Mouse (Mus musculus) hindbrain, embryonic 14.5 days (tissue): ENCODE measurements at regions not wholly inside any gene's neighbourhood (a gene's known extent, or its start where the extent isn't known, plus 50 kb on each side); places are given as distances from the start of the nearest gene placed in this dataset.
"Not testable (repeated sequence)": the region's sequence is repeated elsewhere in the genome, so short reads cannot be mapped to it uniquely, and the experiment has no call there.

Experiments used
- ATAC-seq: fragments of 200-750 bp; cut with Nextera tagmentation; 2 replicates; pipeline ENCODE4 v1.8.0; 2017; ENCODE audit warnings: moderate number of reproducible peaks, mild to moderate bottlenecking, moderate TSS enrichment, moderate library complexity; ENCODE audit not compliant: low FRiP score
- DNase-seq: peaks from one replicate; pipeline ENCODE4 v3.0.0-alpha.2; 2015; ENCODE audit warnings: low spot score
- H3K27ac ChIP-seq: fragments of 300-500 bp; sonication (generic); 2 replicates; pipeline ENCODE4 v1.5.1; 2014; ENCODE audit warnings: mild to moderate bottlenecking, moderate library complexity
- H3K27me3 ChIP-seq: fragments of 300-500 bp; sonication (generic); 2 replicates; pipeline ENCODE4 v1.6.1; 2014; ENCODE audit warnings: mild to moderate bottlenecking, low read length, mixed read lengths; ENCODE audit not compliant: control insufficient read depth, insufficient read depth
- H3K36me3 ChIP-seq: fragments of 300-500 bp; sonication (generic); replicated peaks from 2 replicates; pipeline ENCODE4 v1.6.1; 2014; ENCODE audit not compliant: control insufficient read depth, insufficient read depth
- H3K4me1 ChIP-seq: fragments of 300-500 bp; sonication (generic); replicated peaks from 2 replicates; pipeline ENCODE4 v1.6.1; 2014; ENCODE audit warnings: antibody characterized with exemption, low read length, mixed read lengths; ENCODE audit not compliant: control insufficient read depth, insufficient read depth
- H3K4me2 ChIP-seq: fragments of 300-500 bp; sonication (generic); replicated peaks from 2 replicates; pipeline ENCODE4 v1.6.1; 2014; ENCODE audit warnings: mild to moderate bottlenecking, moderate library complexity
- H3K4me3 ChIP-seq: fragments of 300-500 bp; sonication (generic); replicated peaks from 2 replicates; pipeline ENCODE4 v1.5.1; 2014; ENCODE audit warnings: mild to moderate bottlenecking, low read length
- H3K9ac ChIP-seq: fragments of 300-500 bp; sonication (generic); 2 replicates; pipeline ENCODE4 v1.6.1; 2014
- H3K9me3 ChIP-seq: fragments of 300-500 bp; sonication (generic); 2 replicates; pipeline ENCODE4 v1.6.1; 2016; ENCODE audit warnings: low read length; ENCODE audit not compliant: control insufficient read depth
- WGBS: fragments of 180-500 bp; shearing (Covaris S2); extraction: QIAGEN DNeasy Blood & Tissue Kit; methylation state at CpG from one replicate; pipeline ENCODE4 v1.1.7; 2014; 5-methylcytosine and 5-hydroxymethylcytosine counted together

DNA sequence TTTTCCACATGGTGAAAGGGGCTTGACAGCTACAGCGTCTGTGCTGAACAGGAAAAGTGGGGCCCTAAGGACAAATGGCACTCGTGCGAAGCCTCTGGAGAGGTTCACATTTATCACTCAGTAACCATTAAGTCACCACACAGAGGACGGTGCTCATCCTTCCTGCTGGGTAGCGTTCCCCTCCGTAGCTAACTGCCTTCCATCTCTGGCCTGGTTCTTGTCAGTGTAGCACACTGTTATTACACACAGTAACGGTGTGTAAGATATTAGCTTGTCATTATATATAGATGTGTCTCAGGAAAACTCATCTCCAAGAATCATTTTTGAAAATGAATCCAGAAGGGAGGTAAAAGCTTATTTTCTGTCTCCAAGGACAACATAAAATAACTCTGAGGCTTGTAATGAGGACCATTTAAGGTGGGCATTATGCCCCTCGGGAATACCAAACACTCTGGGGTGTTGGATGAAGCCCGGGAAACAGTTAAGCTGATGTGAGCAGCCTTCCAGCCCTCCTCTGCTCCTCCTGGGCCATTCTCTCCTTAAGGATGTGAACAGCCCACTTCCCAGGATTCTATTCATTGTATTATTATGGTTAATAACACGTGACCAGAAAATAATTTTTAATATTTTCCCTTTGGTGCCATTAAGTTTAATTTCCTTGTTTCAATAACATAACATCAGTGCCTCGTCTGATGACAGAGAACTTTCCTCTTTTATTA is 222.7 kb upstream of the Arid2 start:
- no peaks in the 10 kb centered on the region for H3K36me3 ChIP-seq
- H3K4me3 ChIP-seq = no peak overlapping the region
- DNase-seq = no peak
- ATAC-seq = no peak
- H3K9me3 ChIP-seq = no peaks in the 10 kb centered on the region
- no peaks in the 10 kb centered on the region for H3K27me3 ChIP-seq
- no peak overlapping the region for H3K9ac ChIP-seq
- no peak overlapping the region for H3K27ac ChIP-seq
- H3K4me2 ChIP-seq = no peak overlapping the region
- 74% methylated on average over 11 of the region's 11 CpGs for WGBS
- no peaks in the 10 kb centered on the region for H3K4me1 ChIP-seq

GRCm38 (mm10) chr15:96075615-96076014 is 211.7 kb upstream of the Arid2 start:
- H3K27me3 ChIP-seq = no peaks in the 10 kb centered on the region
- no peak for DNase-seq
- no peak for ATAC-seq
- 84% methylated on average over 9 of the region's 9 CpGs for WGBS
- H3K9me3 ChIP-seq = no peaks in the 10 kb centered on the region
- no peak overlapping the region for H3K4me3 ChIP-seq
- H3K27ac ChIP-seq = no peak overlapping the region
- H3K36me3 ChIP-seq = no peaks in the 10 kb centered on the region
- no peak overlapping the region for H3K9ac ChIP-seq
- H3K4me1 ChIP-seq = no peaks in the 10 kb centered on the region
- no peak overlapping the region for H3K4me2 ChIP-seq

DNA sequence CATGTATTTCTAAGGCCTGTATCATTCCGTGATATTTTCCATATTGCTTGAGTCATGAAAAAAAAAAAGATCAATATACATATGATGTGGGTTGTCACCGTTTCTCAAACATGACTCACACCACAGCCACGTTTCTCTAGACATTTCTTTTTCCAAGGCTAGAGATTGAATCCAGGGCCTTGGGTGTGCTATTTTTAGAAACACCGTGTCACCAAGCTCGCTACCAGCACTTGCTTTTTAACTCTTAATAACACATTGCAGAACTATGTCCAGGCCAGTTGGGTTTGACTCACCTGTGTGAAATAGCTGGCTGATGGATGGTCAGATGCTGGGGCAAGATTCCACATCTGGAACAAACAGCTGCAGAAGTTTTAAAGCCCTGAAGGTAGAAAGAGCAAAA is 209.6 kb upstream of the Arid2 start:
- Histone ChIP-seq H3K4me2 (no peak overlapping the region), H3K9ac (no peak overlapping the region), H3K4me1 (no peaks in the 10 kb centered on the region), H3K36me3 (no peaks in the 10 kb centered on the region), H3K9me3 (no peaks in the 10 kb centered on the region), H3K27ac (no peak overlapping the region), H3K4me3 (no peak overlapping the region), H3K27me3 (no peaks in the 10 kb centered on the region)
- WGBS = 76% methylated on average over 5 of the region's 5 CpGs
- DNase-seq (no peak), ATAC-seq (no peak)

DNA sequence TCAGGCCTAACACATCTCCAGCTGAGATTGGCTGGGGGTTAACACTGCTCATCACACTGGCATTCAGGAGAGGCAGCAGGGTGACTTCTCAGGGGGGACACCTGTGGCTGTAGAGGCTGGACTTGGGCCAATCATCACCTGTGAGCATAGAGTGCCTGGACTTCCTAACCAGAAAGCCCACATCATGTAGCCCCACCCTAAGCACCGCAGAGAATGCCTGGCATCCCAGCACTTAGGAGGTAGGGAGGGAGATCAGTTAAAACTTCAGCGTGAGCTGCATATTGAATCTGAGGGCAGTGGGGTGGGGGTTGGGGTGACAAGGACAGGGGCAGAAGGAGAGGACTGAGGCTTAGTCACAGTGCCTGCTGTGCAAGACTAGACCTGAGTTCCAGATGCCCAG is 208.7 kb upstream of the Arid2 start:
- no peak overlapping the region for H3K4me3 ChIP-seq
- no peak overlapping the region for H3K27ac ChIP-seq
- no peak for DNase-seq
- no peaks in the 10 kb centered on the region for H3K27me3 ChIP-seq
- H3K4me2 ChIP-seq = no peak overlapping the region
- H3K9me3 ChIP-seq = no peaks in the 10 kb centered on the region
- 41% methylated on average over 2 of the region's 2 CpGs for WGBS
- H3K36me3 ChIP-seq = no peaks in the 10 kb centered on the region
- no peaks in the 10 kb centered on the region for H3K4me1 ChIP-seq
- no peak overlapping the region for H3K9ac ChIP-seq
- no peak for ATAC-seq

- no peaks in the 10 kb centered on the region for H3K27me3 ChIP-seq
- no peaks in the 10 kb centered on the region for H3K4me1 ChIP-seq
- H3K27ac ChIP-seq = no peak overlapping the region
- ATAC-seq (no peak), DNase-seq (no peak)
- no peak overlapping the region for H3K4me3 ChIP-seq
- no peak overlapping the region for H3K4me2 ChIP-seq
- H3K9me3 ChIP-seq = no peaks in the 10 kb centered on the region
- no peaks in the 10 kb centered on the region for H3K36me3 ChIP-seq
- H3K9ac ChIP-seq = no peak overlapping the region
- 93% methylated on average over 9 of the region's 9 CpGs for WGBS
Measured at GRCm38 (mm10) chr15:96089676-96090075, 197.6 kb upstream of the Arid2 start.

DNA sequence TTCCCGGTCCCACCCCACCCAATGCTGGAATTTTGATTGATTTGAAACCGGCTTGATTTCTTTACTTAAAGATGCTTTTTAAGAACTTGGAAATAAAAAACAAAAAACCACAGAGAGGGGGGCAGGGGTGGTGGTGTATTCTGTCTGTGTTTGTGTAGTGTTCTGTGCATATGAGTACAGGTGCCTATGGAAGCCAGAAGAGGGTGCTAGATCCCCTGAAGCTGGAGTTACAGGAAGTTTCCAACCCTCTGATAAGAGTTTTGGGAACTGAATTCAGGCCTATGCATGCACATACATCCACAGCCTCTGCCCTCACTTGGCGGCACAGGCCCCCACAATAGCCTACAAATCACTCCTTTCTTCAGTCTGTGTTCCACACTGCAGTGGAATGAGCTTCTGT is 190.9 kb upstream of the Arid2 start:
- 87% methylated on average over 3 of the region's 3 CpGs for WGBS
- H3K9me3 ChIP-seq = no peaks in the 10 kb centered on the region
- no peaks in the 10 kb centered on the region for H3K27me3 ChIP-seq
- H3K9ac ChIP-seq = no peak overlapping the region
- no peak for ATAC-seq
- no peaks in the 10 kb centered on the region for H3K4me1 ChIP-seq
- no peak overlapping the region for H3K4me3 ChIP-seq
- no peak overlapping the region for H3K27ac ChIP-seq
- no peak overlapping the region for H3K4me2 ChIP-seq
- H3K36me3 ChIP-seq = no peaks in the 10 kb centered on the region
- DNase-seq = no peak

DNA sequence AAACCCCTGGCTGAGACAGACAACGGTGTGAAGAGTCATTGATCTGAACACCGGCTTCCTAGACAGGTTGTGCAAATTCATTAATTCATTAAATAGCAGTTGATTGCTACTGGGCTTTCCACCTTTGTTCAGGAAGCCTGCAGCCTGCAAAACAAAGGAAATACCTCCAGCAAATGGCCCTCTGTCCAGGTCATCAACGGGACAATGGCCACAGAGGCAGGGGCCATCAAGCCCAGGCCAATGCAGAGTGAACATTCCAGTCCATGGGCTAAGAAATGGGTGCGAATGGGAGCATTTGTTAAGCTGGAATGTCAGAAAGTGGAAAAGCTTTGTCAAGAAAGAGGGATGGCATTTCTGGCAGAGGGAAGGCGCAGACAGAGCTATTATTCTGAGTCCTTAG is 188.5 kb upstream of the Arid2 start:
- ATAC-seq (no peak), DNase-seq (no peak)
- no peak overlapping the region for H3K9ac ChIP-seq
- WGBS = 62% methylated on average over 5 of the region's 5 CpGs
- H3K27ac ChIP-seq = no peak overlapping the region
- H3K4me2 ChIP-seq = no peak overlapping the region
- H3K36me3 ChIP-seq = no peaks in the 10 kb centered on the region
- no peaks in the 10 kb centered on the region for H3K9me3 ChIP-seq
- H3K27me3 ChIP-seq = no peaks in the 10 kb centered on the region
- no peak overlapping the region for H3K4me3 ChIP-seq
- H3K4me1 ChIP-seq = no peaks in the 10 kb centered on the region

GRCm38 (mm10) chr15:96099844-96100640 is 187.3 kb upstream of the Arid2 start:
- not testable (repeated sequence) for H3K9me3 ChIP-seq, H3K36me3 ChIP-seq, H3K4me1 ChIP-seq, H3K4me3 ChIP-seq, H3K27ac ChIP-seq, H3K27me3 ChIP-seq, DNase-seq, H3K9ac ChIP-seq, ATAC-seq, H3K4me2 ChIP-seq
- WGBS = 77% methylated on average over 11 of the region's 13 CpGs

- WGBS = 16% methylated on average over 6 of the region's 6 CpGs
Measured at GRCm38 (mm10) chr15:96103737-96104136, 183.6 kb upstream of the Arid2 start.

More at GRCm38 (mm10) chr15:96103737-96104136, 183.6 kb upstream of the Arid2 start:
- peak; percentile 50 for DNase-seq
- H3K27me3 ChIP-seq = no peaks in the 10 kb centered on the region
- no peak overlapping the region for H3K4me2 ChIP-seq
- no peak overlapping the region for H3K4me3 ChIP-seq
- no peaks in the 10 kb centered on the region for H3K36me3 ChIP-seq
- 0 out of 2 replicates have a peak overlapping the region, but pooled peaks have one; percentile 14 for H3K27ac ChIP-seq
- H3K9ac ChIP-seq = no peak overlapping the region
- H3K4me1 ChIP-seq = 0 out of 2 replicates have a peak, but pooled peaks cover 2% of the 10 kb centered on the region
- H3K9me3 ChIP-seq = no peaks in the 10 kb centered on the region
- ATAC-seq = peak; percentile 76; the same call in 1 of the 2 replicates
